Mouse (Mus musculus) urinary bladder, postnatal 36 days (tissue): ENCODE results near the gene Zfp39.

Source experiments
- DNase-seq, 2 experiments: peaks; one replicate each; pipeline ENCODE4 v3.0.0; 2022; ENCODE audit warnings: low spot score in 2 of 2, mixed read lengths in 1 of 2

Gene Zfp39

DNA sequence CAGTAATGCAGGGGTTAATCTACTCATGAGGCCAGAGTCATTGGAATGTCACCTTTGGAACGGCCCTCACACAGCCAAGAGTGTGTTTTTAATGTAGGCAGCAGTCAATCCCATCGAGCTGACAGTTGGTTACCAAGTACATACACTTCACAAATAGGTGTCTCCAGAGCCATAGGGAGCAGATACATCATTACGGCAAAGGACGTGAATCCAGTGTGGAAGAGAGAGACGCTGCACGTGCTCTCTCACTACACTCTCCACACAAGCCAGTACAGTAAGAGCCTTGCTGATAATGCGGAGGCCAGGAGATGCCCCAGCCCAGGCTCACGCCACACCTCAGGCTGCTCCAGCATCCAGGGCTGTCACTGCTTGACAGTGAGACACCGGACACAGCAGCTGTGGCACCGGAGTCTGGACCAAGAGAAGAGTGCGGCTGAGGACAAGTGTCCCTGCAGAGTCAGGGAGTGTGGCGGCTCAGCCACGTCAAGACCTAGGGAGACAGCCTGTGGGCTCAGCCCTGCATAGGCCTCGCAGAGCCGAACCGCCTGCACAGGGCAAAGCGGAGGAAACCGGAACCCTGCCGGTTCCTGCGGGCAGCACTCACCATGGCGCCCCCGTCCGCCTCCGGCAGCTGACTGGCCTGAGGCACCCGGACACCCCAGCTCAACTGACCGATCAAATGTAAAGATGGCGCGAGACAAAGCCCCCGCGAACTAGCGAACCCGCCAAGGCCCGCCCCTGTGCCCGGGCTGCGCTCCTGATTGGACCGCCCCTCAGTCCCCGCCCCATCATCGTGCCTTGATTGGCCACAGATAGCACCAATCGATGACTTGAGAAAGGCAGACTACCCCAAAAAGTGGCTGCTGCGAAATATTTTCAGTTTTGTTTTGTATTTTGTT, at the start of gene Zfp39:
Gene Zfp39, minus strand, starts transcription at position 715 of the 899 bp plus-strand sequence.
- peak; percentile 97 for DNase-seq

DNA sequence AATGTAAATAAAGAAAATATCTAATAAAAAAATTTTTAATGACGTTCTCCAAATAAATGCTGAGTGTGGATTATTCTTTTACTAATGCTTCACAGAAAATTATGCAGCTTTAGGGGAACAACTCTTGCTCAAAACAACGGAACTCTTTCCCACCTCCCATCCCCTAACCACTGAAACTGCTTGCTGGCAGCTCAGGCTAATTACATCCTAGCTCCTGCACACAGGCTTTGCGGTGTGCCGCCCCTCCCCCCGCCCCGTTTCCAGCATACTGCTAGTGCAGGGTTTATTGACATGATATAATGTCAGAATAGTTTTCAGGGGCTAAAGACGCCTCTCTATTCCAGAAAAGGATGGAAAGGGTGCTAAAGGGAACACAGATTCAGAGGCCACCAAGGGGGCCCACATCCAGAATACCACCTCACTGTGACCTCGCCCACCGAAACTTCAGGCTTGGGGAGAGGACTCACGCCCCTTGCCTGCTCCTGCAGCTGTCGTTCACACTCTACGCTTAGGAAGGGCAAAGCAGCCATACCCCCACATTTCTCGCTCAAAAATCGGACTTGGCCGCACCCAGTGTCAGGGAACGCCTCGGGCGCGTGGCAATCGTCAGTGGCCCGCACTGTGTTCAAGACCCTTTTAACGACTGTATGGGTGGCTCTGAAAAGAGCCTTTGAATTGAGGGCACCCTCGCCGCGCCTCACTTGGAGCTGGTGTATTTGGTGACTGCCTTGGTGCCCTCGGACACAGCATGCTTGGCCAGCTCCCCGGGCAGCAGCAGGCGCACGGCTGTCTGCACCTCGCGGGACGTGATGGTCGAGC, 49.5 kb upstream of the Zfp39 start:
- DNase-seq: no peak

DNA sequence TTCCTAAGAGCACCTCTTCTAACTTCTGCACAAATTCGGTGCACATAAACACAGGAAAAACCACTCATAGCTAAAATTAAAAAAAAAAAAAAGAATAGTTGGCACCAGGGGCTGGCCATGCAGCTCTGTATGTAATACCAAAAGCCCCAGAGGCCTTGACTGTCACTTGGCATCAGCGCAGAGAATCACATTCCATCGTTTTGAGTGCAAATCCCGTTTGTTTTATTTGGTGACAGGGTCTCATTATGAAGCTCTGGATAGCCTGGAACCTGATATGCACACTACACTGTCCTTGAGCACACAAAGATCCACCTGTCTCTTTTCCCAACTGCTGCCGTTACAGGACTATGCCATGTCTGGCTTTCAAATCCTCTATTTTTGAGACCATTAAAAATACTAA, 47.2 kb upstream of the Zfp39 start:
- no peak for DNase-seq

DNA sequence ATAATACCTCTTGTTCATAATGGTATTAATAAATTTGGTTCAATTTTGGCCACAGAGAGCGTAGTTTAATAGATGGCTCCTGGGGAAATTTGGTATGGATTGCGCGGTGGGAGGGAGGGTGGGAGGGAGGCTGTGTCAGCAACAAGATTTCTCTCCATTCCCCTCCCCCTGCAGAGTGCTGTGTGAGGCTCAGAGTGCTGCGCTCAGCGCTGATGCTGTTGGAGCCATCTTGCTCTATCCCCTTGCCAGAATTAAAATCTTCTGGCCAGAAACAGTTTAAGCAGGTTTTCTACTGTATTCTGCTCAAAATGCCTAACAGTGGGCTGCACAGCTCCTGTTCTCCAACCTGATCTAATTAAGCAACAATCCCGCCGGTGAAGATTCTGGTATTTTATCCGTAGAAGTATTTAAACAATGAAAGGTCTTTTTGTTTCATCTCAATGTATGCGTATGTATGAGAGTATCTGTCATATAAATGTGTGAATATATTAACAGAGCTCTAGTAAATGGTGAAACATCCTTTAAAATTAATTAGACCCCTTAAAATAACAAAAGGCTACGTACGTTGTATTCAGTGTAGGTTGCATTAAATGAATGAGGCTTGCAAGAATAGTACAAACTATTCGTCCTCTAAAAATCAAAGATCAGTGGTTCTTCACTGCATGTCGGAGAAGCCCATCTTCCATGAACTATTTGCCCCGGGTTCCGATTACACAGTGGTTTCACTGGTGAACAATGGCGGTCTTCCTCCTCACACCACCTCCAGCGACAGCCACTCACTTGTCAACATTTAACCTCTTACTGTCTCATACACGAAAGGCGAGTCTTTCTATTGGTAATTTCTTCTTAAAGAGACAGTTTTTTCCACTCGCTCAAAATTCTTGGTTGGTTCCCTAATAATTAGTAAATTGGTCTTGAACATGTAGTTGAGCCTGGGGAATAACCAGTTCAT, 45.7 kb upstream of the Zfp39 start:
- no peak for DNase-seq

DNA sequence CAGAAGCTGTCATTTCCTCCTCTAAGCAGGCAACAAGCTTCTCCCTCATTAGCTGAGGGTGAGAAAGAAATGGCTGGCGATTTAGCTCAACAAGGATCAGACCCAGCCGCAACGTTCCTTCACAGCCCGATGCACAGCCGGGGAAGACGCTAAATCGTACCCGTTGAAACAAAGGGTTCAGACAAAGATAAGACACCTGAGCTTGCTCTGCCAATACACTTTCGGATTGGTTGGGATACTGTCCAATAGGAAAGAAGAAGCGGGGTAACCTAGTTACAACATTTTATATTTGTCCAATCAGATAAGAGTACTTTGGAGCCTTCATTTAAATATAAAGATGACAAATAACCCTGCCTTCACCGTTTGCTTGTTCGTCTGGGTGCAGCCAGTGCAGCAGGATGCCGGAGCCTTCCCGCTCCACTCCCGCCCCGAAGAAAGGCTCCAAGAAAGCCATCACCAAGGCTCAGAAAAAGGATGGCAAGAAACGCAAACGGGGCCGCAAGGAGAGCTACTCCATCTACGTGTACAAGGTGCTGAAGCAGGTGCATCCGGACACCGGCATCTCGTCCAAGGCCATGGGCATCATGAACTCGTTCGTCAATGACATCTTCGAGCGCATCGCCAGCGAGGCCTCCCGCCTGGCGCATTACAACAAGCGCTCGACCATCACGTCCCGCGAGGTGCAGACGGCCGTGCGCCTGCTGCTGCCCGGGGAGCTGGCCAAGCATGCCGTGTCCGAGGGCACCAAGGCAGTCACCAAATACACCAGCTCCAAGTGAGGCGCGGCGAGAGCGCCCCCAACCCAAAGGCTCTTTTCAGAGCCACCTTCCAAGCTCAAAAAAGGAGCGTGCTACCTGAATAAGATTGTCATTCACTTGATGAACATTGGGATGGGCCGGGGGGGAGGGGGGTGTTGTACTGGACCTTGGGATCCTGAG, 44.8 kb upstream of the Zfp39 start, which contains the start of gene Hist3h2ba:
Gene Hist3h2ba, plus strand, starts transcription at position 379 of the 938 bp plus-strand sequence.
- DNase-seq: peak in 1 of 2 experiments; percentile 29

DNA sequence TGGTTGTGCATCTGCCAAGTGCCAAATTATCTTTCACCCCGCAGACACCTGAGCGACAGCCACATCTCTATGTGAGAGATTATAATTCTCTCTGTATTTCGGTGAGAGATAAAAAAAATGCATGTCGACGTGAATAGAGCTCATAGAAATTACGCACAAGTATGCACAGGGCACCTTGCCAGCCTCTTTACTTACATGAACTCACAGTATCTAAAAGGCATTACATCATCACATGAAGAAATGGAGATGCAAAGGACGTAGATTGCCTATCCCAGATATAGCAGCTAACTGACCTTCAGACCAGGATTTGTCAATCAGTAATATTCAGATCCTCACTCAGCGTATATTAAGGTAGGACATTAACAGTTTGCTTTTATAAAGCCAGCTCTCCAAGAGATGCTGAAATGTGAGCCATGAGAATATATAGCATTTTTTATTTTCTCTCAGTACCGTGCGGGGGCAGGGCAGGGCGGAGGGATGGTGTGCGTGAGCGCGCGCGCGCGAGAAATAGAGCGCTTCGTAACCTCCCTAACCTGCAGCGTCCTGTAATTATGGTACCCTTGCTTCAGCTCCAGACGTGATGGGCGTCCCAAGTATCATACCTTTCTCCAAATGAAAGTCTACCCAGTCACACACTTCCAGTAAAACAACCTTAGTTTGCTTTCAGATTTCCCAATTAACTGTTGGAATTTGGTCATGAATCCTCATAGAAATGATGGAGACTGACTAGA, 43.9 kb upstream of the Zfp39 start:
- DNase-seq: no peak

DNA sequence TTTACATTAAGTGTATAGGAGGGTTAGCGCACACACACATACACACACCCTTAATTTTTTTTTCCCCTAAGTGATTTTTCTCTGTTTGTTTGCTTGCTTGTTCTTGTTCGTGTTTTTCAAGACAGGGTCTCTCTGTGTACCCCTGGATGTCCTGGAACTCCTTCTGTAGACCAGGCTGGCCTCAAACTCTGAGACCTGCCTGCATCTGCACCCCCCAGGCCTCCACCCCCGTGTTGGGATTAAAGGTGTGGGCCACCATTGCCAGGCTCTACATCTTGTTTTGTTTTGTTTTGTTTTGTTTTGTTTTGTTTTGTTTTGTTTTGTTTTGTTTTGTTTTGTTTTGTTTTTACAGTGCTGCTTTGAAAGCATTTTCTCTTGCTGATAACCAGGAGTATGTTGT, 43.3 kb upstream of the Zfp39 start:
- DNase-seq: no peak

DNA sequence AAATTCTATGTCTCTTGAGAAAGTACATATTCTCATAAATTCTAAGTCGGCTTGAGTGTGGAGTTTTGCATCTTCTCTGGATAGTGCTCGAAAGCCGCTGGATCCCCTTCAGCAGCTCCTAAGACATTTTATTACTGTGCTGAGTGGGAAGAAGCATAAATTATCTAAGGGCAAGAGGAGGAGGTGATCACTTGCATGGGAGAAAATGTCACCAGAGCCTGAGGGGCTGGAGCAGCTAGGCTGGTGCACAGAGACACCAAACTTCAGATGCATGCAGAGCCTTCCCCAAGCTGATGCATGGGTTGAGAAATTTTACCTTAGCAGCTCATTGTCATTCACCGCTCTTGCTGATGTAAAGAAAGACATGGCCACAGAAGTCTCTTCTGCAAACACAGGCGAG, 40.1 kb upstream of the Zfp39 start:
- no peak for DNase-seq

DNA sequence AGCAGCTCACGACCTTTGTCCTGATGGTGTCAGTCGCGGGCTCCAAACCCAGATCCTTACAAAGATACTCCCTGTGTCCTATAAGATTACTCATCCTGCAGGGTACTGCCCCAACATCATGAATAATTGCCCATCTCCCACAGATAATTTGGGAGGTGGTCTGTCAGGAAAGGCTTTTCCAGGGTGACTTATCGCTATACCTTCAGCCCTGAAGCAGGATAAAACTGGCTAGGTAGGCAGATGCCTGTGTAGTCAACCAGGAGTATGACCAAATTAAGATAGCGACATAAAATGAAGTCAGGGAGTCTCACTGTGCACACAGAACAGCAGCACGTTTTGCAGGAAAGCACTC, 35.0 kb upstream of the Zfp39 start:
- DNase-seq: no peak

DNA sequence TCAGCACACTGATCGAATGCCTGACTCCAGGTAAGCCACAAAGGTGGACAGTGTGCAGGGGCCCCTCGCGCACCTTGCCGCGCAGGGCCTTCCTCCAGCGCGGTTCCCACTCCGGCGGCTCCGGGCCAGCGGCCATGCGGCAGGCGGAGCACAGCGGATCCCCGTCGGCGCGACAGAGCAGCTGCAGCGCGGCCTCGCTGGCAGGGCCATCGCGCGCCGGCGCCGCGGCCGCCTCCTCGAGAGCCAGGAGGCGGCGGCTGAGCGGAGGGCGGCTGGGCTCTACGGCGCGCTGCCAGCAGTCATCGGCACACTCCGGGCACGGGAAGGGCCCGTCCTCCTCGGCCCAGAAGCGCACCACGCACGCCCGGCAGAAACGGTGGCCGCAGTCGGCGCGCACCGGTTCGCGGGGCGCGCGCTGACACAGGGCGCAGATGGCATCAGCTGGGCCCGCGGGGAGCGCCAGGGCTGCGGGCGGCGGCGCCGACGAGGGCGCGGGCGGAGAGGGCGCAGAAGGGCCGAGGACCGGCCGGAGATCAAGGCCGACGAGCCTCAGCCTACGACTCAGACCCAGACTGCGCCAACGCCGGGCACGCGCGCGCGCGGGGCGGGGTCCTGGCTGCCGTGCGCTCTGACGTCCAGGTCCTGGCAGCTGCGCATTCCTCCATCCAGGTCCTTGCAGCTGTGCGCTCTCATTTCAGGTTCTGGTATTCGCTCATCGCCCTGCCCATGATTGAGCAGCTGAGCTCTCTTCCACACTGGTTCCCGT, 34.5 kb upstream of the Zfp39 start, which contains the start of gene Rnf187:
Gene Rnf187, minus strand, starts transcription at position 595 of the 766 bp plus-strand sequence.
- peak; percentile 86 to 90 for DNase-seq

DNA sequence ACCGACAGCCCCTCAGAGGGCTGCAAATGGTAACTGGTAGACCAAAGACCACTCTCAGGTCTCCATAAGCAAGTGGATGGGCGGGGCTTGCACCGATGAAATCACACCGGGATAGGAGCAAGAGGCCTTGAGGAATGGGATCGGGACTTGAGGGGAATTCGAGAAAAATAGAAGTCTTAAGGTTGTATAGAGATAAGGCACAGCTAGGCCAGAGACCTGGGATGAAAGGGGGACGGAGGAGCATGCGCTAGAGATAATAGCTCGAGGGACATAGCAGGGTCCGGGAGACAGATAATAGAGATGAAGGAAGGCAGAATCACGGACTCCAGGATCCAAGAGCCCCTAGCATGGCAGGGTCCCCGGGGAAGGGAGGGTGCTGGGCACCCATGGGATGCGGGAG, 33.9 kb upstream of the Zfp39 start:
- no peak for DNase-seq

DNA sequence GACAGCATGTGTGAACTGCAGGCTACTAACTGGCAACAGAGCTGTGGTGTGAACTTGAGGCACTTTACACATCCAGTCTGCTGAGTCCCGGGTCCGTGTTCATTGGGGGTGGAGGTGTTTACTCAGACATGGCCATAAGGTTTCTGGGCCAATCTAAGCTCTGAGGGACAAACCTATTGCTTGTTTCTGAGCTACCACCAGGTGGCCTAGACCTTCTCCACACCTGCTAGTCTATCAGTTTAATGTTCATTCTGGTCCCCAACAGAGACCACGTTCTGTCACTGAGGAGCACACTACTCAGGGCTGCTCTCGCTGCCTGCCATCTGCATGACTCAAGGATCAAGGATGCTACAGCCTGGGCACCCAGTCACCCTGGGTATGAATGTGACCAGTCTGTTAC, 27.6 kb upstream of the Zfp39 start:
- DNase-seq: no peak

DNA sequence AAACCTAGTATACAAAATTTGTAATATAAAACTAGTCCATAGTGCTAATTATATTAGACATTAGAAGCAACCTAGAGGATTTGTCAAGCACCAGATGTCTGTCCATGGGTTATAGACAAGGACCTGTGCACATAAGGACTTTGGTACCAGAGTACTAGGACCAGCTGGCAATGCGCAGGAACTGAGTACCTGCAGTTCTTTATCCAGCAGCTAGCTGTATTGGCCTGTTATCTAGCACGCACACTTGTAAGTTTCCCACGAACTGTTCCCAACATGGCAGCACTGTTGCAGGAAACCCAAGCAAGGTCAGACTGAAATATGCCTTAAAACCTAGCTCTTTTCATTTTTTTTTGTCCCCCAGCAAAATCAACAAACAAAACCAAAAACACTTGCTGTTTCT, 26.2 kb upstream of the Zfp39 start:
- DNase-seq: no peak

DNA sequence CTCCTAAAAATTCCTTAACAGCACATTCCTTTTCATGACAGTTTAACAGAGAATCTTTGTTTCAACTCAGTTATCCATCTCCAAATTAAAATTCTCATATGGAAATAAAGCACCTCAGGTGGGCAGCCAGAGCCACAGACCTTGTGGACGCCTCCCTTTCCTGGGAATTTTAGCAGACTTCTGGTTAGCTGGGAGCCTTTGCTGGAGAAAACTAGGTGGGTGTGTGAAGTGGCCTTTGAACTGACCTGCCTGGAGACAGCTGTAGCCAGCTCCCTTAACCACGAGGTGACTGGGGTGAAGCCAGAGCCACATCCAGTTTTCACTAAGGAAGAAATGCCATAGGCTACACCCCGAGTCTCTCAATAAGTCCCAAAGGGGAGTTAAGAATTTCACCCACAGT, 25.6 kb upstream of the Zfp39 start:
- no peak for DNase-seq

DNA sequence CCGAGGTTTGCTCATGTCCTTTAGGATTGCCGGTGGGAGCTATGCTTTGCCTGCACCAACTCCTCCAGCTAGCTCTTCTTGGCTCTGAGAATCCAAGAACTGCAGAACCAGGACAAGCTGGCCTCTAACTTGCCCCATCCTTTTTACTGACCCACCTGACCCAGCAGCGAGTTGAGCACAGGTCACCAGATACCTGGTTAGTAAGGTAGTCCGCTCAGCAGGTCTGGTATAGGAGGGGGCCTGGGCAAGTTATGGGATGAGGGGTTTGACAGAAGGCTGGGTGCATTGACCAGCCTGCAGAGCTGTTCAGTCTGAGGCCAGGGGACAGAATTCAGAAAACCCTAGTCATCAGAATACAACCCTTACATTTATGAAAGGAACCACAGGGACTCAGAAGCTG, 25.0 kb upstream of the Zfp39 start:
- no peak for DNase-seq

DNA sequence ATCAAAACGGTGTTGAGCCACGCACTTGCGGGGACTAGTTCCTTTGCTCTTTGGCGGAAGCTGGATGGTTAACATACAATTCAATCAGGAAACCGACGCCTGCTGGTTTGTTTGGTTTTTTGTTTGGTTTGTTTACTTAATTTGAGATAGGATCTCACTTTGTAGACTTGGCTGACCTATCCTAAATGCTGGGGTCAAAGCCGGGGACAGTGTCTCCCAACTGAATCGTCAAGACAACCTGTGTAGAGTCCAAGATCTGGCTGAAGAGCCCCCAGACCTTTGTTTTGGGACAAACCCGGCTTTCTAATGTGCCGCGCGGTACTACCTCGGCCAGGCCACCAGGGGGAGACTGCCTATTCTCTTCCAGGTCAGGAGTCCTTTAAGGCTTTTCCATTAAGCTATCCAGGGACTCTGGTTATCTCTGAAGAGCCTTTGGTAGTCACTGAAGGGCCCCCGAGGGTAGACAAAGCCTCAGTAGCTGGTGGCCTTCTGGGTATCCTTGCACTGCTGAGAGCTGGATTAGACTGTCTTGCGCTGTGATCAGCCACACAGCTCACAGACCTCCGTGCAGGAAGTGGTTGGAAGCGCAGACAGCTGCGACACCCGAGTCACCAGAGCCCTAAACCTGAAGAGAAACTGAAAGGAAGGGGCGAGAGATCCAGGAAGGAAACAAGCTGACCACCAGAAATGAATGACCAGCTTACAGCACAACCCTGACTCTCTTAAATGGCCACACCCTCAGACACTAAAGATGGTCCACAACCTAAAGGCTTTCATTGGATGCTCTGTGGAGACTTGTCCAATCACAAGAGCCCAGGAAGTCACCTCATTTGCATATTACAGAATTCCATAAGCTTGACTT, 24.0 kb upstream of the Zfp39 start:
- peak; percentile 23 to 36 for DNase-seq

DNA sequence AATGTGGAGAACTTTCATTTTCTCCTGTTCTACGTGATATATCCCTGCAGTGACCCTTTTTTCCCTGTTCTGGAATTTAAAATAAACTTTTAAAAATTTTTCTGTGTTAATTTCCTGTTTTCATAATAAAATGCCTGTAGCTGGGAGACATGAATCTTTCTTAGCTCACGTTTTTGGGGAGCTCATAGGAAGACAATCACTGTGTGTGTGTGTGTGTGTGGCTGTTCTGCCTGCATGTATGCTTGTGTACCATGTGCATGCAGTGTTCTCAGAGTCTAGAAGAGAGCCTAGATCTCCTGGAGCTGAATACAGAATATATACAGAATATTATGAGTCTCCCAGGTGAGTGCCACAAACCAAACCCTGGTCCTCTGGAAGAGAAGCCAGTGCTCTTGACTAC, 23.0 kb upstream of the Zfp39 start:
- no peak for DNase-seq

DNA sequence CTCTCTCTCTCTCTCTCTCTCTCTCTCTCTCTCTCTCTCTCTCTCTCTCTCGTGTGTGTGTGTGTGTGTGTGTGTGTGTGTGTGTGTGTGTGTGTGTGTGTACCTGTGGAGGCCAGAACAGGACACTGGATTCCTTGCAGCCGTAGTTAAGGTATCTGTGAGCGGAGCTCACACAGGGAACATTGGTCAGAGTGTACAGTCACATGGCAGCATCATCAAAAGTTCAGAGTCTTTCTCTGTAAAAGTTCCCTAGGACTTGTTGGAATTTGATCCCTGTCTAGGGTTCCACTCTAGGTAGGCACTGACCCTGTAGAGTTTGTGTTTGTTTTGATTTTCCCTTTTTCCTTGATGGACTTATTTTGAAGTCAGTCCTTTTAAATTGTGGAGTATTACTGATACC, 22.6 kb upstream of the Zfp39 start:
- no peak for DNase-seq
